Mouse (Mus musculus): Measurements from ENCODE around the gene Pcnx4. TPM values are rescaled to one million over a fixed set of nuclear protein-coding genes. Genes with fewer than 3 reads are reported as not detected.

Pcnx4 gene
- total and polyA plus RNA-seq, 3 experiments: 2.4 to 3.6 (median 3.4) TPM

DNA sequence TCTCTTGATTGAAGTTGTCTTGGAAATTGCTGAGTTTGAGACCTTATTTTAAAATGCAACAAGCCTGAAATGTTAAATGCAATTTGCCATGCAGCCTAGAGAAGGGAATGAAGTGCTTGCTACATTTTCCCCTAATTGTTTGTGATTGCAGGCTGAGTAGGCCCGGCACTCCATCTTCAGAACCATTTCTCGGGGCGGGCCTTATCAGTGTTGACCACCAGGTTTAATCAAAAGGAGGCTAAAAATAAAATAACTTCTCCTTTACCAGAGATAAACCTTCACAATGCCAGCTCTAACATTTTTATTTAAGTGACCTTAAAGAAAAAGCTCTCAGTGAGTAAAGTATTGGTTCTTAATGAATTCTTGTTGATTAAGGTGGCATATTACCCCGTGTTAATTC lies 10.6 kb upstream of the Pcnx4 start:
- DNase-seq: no peak
- WGBS: 42% methylated on average over 4 of the region's 4 CpGs
- no peak overlapping the region for H3K4me3 ChIP-seq
- no peaks in the 10 kb centered on the region for H3K4me1 ChIP-seq (ENCODE audit: control insufficient read depth, insufficient read depth, low read length)
- intact Hi-C loops (cut with DNase I): no loop called here
- H3K27me3 ChIP-seq (ENCODE audit: control insufficient read depth, insufficient read depth, low read length): no peaks in the 10 kb centered on the region
- H3K79me2 ChIP-seq (replicated peaks; ENCODE audit: control insufficient read depth, insufficient read depth, low read length): no peaks in the 10 kb centered on the region
- no peak overlapping the region for H3K27ac ChIP-seq
- TF ChIP-seq POLR2A (IDR thresholded peaks at IDR 0.05; ENCODE audit: insufficient read depth, low read depth, low read length) (no peak), CTCF (IDR thresholded peaks at IDR 0.05) (no peak), EP300 (IDR thresholded peaks at IDR 0.05; ENCODE audit: insufficient read depth, low read depth, low read length) (no peak)
- H3K36me3 ChIP-seq (ENCODE audit: control insufficient read depth, insufficient read depth, low read length): no peaks in the 10 kb centered on the region
- H3K9ac ChIP-seq (ENCODE audit: low read depth, low read length): no peak overlapping the region

DNA sequence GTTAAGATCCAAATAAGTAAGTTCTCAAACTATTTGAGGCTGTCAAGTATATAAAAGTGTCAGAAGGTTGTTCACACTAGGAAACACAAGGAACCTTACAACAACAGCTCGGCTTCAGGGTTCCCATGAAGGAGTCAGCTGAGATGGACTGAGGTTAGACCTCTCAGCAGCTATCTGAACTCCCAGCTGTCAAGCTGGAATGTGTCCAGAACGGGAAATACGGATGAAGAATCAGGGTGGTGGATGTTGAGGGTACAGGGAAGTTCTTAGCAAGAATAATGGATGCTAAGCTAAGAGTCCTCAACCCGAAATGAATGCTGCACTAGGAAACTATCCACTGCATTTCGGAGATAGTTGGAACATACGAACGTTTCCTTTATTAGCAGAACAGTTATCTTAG lies 3.9 kb upstream of the Pcnx4 start:
- H3K27ac ChIP-seq: no peak overlapping the region
- no peak overlapping the region for H3K4me3 ChIP-seq
- WGBS: 49% methylated on average over 7 of the region's 7 CpGs
- no peaks in the 10 kb centered on the region for H3K79me2 ChIP-seq (replicated peaks; ENCODE audit: control insufficient read depth, insufficient read depth, low read length)
- H3K9ac ChIP-seq (ENCODE audit: low read depth, low read length): no peak overlapping the region
- no peaks in the 10 kb centered on the region for H3K27me3 ChIP-seq (ENCODE audit: control insufficient read depth, insufficient read depth, low read length)
- H3K36me3 ChIP-seq (ENCODE audit: control insufficient read depth, insufficient read depth, low read length): no peaks in the 10 kb centered on the region
- DNase-seq: no peak
- H3K4me1 ChIP-seq (ENCODE audit: control insufficient read depth, insufficient read depth, low read length): no peaks in the 10 kb centered on the region
- intact Hi-C loops (cut with DNase I): loop anchor here (10.0 kb wide), 2 partner anchors 222 to 448 kb away; partner anchors contain the start of genes Jkamp, L3hypdh and Ppm1a
- TF ChIP-seq CTCF (IDR thresholded peaks at IDR 0.05): no peak
- no peak for TF ChIP-seq POLR2A (IDR thresholded peaks at IDR 0.05; ENCODE audit: insufficient read depth, low read depth, low read length)
- TF ChIP-seq EP300 (IDR thresholded peaks at IDR 0.05; ENCODE audit: insufficient read depth, low read depth, low read length): no peak

GRCm38 (mm10) chr12:72533986-72534385 lies 2.2 kb upstream of the Pcnx4 start:
- TF ChIP-seq CTCF (IDR thresholded peaks at IDR 0.05) (no peak), EP300 (IDR thresholded peaks at IDR 0.05; ENCODE audit: insufficient read depth, low read depth, low read length) (no peak), POLR2A (IDR thresholded peaks at IDR 0.05; ENCODE audit: insufficient read depth, low read depth, low read length) (no peak)
- DNase-seq: no peak
- H3K36me3 ChIP-seq (ENCODE audit: control insufficient read depth, insufficient read depth, low read length): no peaks in the 10 kb centered on the region
- H3K9ac ChIP-seq (ENCODE audit: low read depth, low read length): no peak overlapping the region
- intact Hi-C loops (cut with DNase I): loop anchor here (10.0 kb wide), 2 partner anchors 221 to 449 kb away; partner anchors contain the start of genes Jkamp, L3hypdh and Ppm1a
- H3K4me3 ChIP-seq: no peak overlapping the region
- H3K79me2 ChIP-seq (replicated peaks; ENCODE audit: control insufficient read depth, insufficient read depth, low read length): no peaks in the 10 kb centered on the region
- H3K4me1 ChIP-seq (ENCODE audit: control insufficient read depth, insufficient read depth, low read length): no peaks in the 10 kb centered on the region; the same call in 1 of the 2 replicates
- H3K27ac ChIP-seq: no peak overlapping the region
- H3K27me3 ChIP-seq (ENCODE audit: control insufficient read depth, insufficient read depth, low read length): no peaks in the 10 kb centered on the region
- 76% methylated on average over 6 of the region's 6 CpGs for WGBS

- Histone ChIP-seq H3K27me3 (ENCODE audit: control insufficient read depth, insufficient read depth, low read length) (no peaks in the 10 kb centered on the region), H3K27ac (peak overlapping the region; percentile 26; the same call in 1 of the 2 replicates), H3K36me3 (ENCODE audit: control insufficient read depth, insufficient read depth, low read length) (no peaks in the 10 kb centered on the region; the same call in 1 of the 2 replicates), H3K4me1 (ENCODE audit: control insufficient read depth, insufficient read depth, low read length) (no peaks in the 10 kb centered on the region; the same call in 1 of the 2 replicates), H3K79me2 (replicated peaks; ENCODE audit: control insufficient read depth, insufficient read depth, low read length) (no peaks in the 10 kb centered on the region), H3K4me3 (peak overlapping the region; percentile 71), H3K9ac (ENCODE audit: low read depth, low read length) (no peak overlapping the region)
- intact Hi-C loops (cut with DNase I): loop anchor here (10.0 kb wide), 2 partner anchors 219 to 451 kb away; partner anchors contain the start of genes Jkamp, L3hypdh and Ppm1a
- TF ChIP-seq EP300 (IDR thresholded peaks at IDR 0.05; ENCODE audit: insufficient read depth, low read depth, low read length): no peak
- no peak for TF ChIP-seq CTCF (IDR thresholded peaks at IDR 0.05)
- TF ChIP-seq POLR2A (IDR thresholded peaks at IDR 0.05; ENCODE audit: insufficient read depth, low read depth, low read length): no peak
- DNase-seq: no peak
- WGBS: 49% methylated on average over 3 of the region's 3 CpGs
Observed at GRCm38 (mm10) chr12:72535599-72535998, 584 bp upstream of the Pcnx4 start.

DNA sequence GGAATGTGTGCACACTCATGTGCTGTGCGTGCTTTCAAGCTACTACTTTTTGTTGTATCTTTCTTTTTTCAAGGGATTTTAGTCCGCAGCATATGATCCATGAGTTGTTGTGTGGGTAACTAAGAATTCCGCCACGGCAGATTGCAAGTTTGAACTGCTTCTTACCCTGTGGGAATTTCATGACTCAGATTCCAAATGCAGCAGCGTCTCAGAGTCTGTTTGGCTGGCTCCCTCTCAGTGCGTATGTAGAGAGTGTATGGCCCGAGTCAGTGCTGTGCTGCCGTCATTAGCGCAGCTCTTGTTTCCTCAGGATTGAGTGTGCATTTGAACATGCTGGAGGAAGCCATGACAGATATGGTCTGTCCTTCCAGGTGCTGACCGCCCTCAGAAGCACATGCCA lies 2.4 kb downstream of the Pcnx4 start:
- Histone ChIP-seq H3K27ac (no peak overlapping the region), H3K27me3 (ENCODE audit: control insufficient read depth, insufficient read depth, low read length) (no peaks in the 10 kb centered on the region), H3K36me3 (ENCODE audit: control insufficient read depth, insufficient read depth, low read length) (no peaks in the 10 kb centered on the region; the same call in 1 of the 2 replicates), H3K4me1 (ENCODE audit: control insufficient read depth, insufficient read depth, low read length) (no peaks in the 10 kb centered on the region; the same call in 1 of the 2 replicates), H3K4me3 (no peak overlapping the region), H3K9ac (ENCODE audit: low read depth, low read length) (no peak overlapping the region), H3K79me2 (replicated peaks; ENCODE audit: control insufficient read depth, insufficient read depth, low read length) (no peaks in the 10 kb centered on the region)
- WGBS: 70% methylated on average over 10 of the region's 10 CpGs
- no peak for TF ChIP-seq EP300 (IDR thresholded peaks at IDR 0.05; ENCODE audit: insufficient read depth, low read depth, low read length)
- TF ChIP-seq CTCF (IDR thresholded peaks at IDR 0.05): no peak
- no peak for TF ChIP-seq POLR2A (IDR thresholded peaks at IDR 0.05; ENCODE audit: insufficient read depth, low read depth, low read length)
- no peak for DNase-seq
- intact Hi-C loops (cut with DNase I): loop anchor here (10.0 kb wide), 2 partner anchors 216 to 454 kb away; partner anchors contain the start of genes Jkamp, L3hypdh and Ppm1a

- DNase-seq: no peak
- intact Hi-C loops (cut with DNase I): no loop called here
- H3K36me3 ChIP-seq (ENCODE audit: control insufficient read depth, insufficient read depth, low read length): no peaks in the 10 kb centered on the region
- TF ChIP-seq POLR2A (IDR thresholded peaks at IDR 0.05; ENCODE audit: insufficient read depth, low read depth, low read length): no peak
- TF ChIP-seq EP300 (IDR thresholded peaks at IDR 0.05; ENCODE audit: insufficient read depth, low read depth, low read length): no peak
- TF ChIP-seq CTCF (IDR thresholded peaks at IDR 0.05): no peak
- no peak overlapping the region for H3K9ac ChIP-seq (ENCODE audit: low read depth, low read length)
- no peaks in the 10 kb centered on the region for H3K27me3 ChIP-seq (ENCODE audit: control insufficient read depth, insufficient read depth, low read length)
- H3K79me2 ChIP-seq (replicated peaks; ENCODE audit: control insufficient read depth, insufficient read depth, low read length): no peaks in the 10 kb centered on the region
- no peak overlapping the region for H3K4me3 ChIP-seq
- H3K27ac ChIP-seq: no peak overlapping the region
- H3K4me1 ChIP-seq (ENCODE audit: control insufficient read depth, insufficient read depth, low read length): no peaks in the 10 kb centered on the region
- 81% methylated on average over 4 of the region's 4 CpGs for WGBS
Observed at GRCm38 (mm10) chr12:72554347-72554746, 18.2 kb downstream of the Pcnx4 start.
